Mouse (Mus musculus) embryonic facial prominence, embryonic 15.5 days (tissue): ENCODE results near the gene Crtam. TPM values are rescaled to one million over a fixed set of nuclear protein-coding genes. Genes with fewer than 3 reads are reported as not detected.

Experiments
- ATAC-seq: fragments of 200-750 bp; cut with Nextera tagmentation; 2 replicates; pipeline ENCODE4 v1.8.0; 2017; ENCODE audit warnings: low read depth, moderate TSS enrichment; ENCODE audit not compliant: insufficient number of reproducible peaks, low FRiP score, low TSS enrichment
- H3K27ac ChIP-seq: fragments of 300-500 bp; sonication (generic); replicated peaks from 2 replicates; pipeline ENCODE4 v1.5.1; 2015; ENCODE audit warnings: mild to moderate bottlenecking, inconsistent platforms
- H3K27me3 ChIP-seq: fragments of 300-500 bp; sonication (generic); 2 replicates; pipeline ENCODE4 v1.6.1; 2015; ENCODE audit warnings: inconsistent platforms
- H3K36me3 ChIP-seq: fragments of 300-500 bp; sonication (generic); 2 replicates; pipeline ENCODE4 v1.6.1; 2015; ENCODE audit warnings: mild to moderate bottlenecking, inconsistent platforms
- H3K4me1 ChIP-seq: fragments of 300-500 bp; sonication (generic); 2 replicates; pipeline ENCODE4 v1.6.1; 2015; ENCODE audit warnings: inconsistent platforms
- H3K4me2 ChIP-seq: fragments of 300-500 bp; sonication (generic); replicated peaks from 2 replicates; pipeline ENCODE4 v1.6.1; 2015; ENCODE audit warnings: mild to moderate bottlenecking, inconsistent platforms
- H3K4me3 ChIP-seq: fragments of 300-500 bp; sonication (generic); replicated peaks from 2 replicates; pipeline ENCODE4 v1.5.1; 2015; ENCODE audit warnings: mild to moderate bottlenecking, inconsistent platforms
- H3K9ac ChIP-seq: fragments of 300-500 bp; sonication (generic); 2 replicates; pipeline ENCODE4 v1.6.1; 2015; ENCODE audit warnings: inconsistent platforms
- H3K9me3 ChIP-seq: fragments of 300-500 bp; sonication (generic); replicated peaks from 2 replicates; pipeline ENCODE4 v1.6.1; 2016; ENCODE audit warnings: inconsistent platforms
- WGBS: fragments of 180-500 bp; shearing (Covaris S2); methylation state at CpG from one replicate; pipeline ENCODE4 v1.1.7; 2015; 5-methylcytosine and 5-hydroxymethylcytosine counted together
- polyA plus RNA-seq: library from polyadenylated mRNA; unstranded; fragments of >200 nt; fragmentation: Nextera tagmentation; extraction: Ambion mirVana; gene quantifications from 2 replicates; pipeline ENCODE4 v1.2.1, GENCODE M21; 2015

Gene Crtam
- polyA plus RNA-seq, 1 experiment from 2014 or later: 0.23 TPM

- Histone ChIP-seq H3K27me3 (no peaks in the 10 kb centered on the region), H3K36me3 (no peaks in the 10 kb centered on the region), H3K4me2 (no peak overlapping the region), H3K27ac (no peak overlapping the region), H3K4me1 (peaks cover 3% of the 10 kb centered on the region; the same call in 1 of the 2 replicates), H3K4me3 (no peak overlapping the region), H3K9ac (no peak overlapping the region), H3K9me3 (no peaks in the 10 kb centered on the region)
- 68% methylated on average over 3 of the region's 3 CpGs for WGBS
- no peak for ATAC-seq
Observed at GRCm38 (mm10) chr9:41041404-41041803, 37.0 kb upstream of the Crtam start.

- no peaks in the 10 kb centered on the region for H3K36me3 ChIP-seq
- H3K27ac ChIP-seq: peak overlapping the region; percentile 60
- no peaks in the 10 kb centered on the region for H3K9me3 ChIP-seq
- no peak overlapping the region for H3K4me2 ChIP-seq
- H3K27me3 ChIP-seq: no peaks in the 10 kb centered on the region
- no peak overlapping the region for H3K9ac ChIP-seq
- WGBS: 38% methylated on average over 9 of the region's 9 CpGs
- no peak overlapping the region for H3K4me3 ChIP-seq
- ATAC-seq: peak; percentile 43; the same call in 1 of the 2 replicates
- peaks cover 3% of the 10 kb centered on the region; the same call in 1 of the 2 replicates for H3K4me1 ChIP-seq
Observed at GRCm38 (mm10) chr9:41038150-41038664, 33.8 kb upstream of the Crtam start.

GRCm38 (mm10) chr9:41031590-41032489 lies 27.4 kb upstream of the Crtam start:
- Histone ChIP-seq H3K27me3 (no peaks in the 10 kb centered on the region), H3K9ac (no peak overlapping the region), H3K4me2 (peak overlapping the region; percentile 22; the same call in 1 of the 2 replicates), H3K4me3 (no peak overlapping the region), H3K4me1 (peaks cover 14% of the 10 kb centered on the region), H3K27ac (peak overlapping the region; percentile 63; the same call in 1 of the 2 replicates), H3K9me3 (no peaks in the 10 kb centered on the region), H3K36me3 (no peaks in the 10 kb centered on the region)
- ATAC-seq: no peak
- 13% methylated on average over 18 of the region's 18 CpGs for WGBS

DNA sequence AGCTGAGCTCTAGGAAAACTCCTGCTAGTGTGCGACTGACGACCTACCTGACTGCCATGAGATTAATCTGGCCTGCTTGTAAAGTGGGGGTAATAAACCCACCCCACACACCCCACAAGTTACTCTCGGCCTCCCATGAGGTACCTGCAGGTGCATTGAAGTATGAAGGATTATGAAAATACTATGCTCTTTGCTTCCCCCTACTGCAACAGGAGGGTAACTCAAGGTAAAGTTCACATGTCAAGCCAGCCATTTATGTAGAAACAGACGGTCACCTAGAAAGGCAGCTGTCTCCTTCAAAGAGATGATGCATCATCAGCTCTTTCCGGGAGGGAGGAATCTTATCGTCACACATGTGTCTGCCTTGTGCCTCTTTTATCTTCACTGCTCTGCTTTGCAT lies 25.4 kb upstream of the Crtam start:
- Histone ChIP-seq H3K9me3 (no peaks in the 10 kb centered on the region), H3K4me3 (no peak overlapping the region), H3K9ac (no peak overlapping the region), H3K4me1 (peaks cover 14% of the 10 kb centered on the region), H3K27me3 (no peaks in the 10 kb centered on the region), H3K4me2 (no peak overlapping the region), H3K27ac (no peak overlapping the region), H3K36me3 (no peaks in the 10 kb centered on the region)
- WGBS: 74% methylated on average over 6 of the region's 6 CpGs
- no peak for ATAC-seq

GRCm38 (mm10) chr9:41028470-41028869 lies 24.0 kb upstream of the Crtam start:
- WGBS: 50% methylated on average over 5 of the region's 5 CpGs
- Histone ChIP-seq H3K36me3 (no peaks in the 10 kb centered on the region), H3K9me3 (no peaks in the 10 kb centered on the region), H3K4me3 (no peak overlapping the region), H3K27ac (no peak overlapping the region), H3K4me2 (no peak overlapping the region), H3K9ac (no peak overlapping the region), H3K27me3 (no peaks in the 10 kb centered on the region), H3K4me1 (peaks cover 14% of the 10 kb centered on the region)
- no peak for ATAC-seq

GRCm38 (mm10) chr9:41021690-41022089 lies 17.3 kb upstream of the Crtam start:
- H3K9me3 ChIP-seq: no peaks in the 10 kb centered on the region
- H3K4me2 ChIP-seq: no peak overlapping the region
- no peak overlapping the region for H3K9ac ChIP-seq
- no peaks in the 10 kb centered on the region for H3K36me3 ChIP-seq
- no peaks in the 10 kb centered on the region for H3K27me3 ChIP-seq
- no peak overlapping the region for H3K4me3 ChIP-seq
- no peak overlapping the region for H3K27ac ChIP-seq
- no peaks in the 10 kb centered on the region for H3K4me1 ChIP-seq
- no peak for ATAC-seq
- WGBS: 69% methylated on average over 3 of the region's 3 CpGs

DNA sequence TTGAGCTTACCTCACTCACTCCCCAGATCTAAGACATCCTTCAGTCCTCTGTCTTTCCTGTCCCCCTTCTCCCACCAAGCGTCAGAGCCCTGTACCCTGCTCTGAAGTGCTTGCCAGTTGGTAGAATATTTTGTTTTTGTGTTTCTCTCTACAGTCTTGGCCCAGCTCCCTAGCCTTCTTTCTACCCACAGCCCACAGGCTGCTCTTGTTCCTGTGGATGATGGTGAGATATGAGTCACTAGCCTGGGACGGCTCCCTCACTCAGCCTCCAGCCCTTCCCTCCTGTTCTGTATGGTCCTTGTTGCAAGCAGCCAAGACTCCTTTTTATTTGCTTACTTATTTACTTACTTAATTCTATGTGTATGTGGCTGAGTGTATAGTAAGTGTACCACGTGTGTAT lies 16.1 kb upstream of the Crtam start:
- Histone ChIP-seq H3K4me2 (no peak overlapping the region), H3K4me3 (no peak overlapping the region), H3K27me3 (no peaks in the 10 kb centered on the region), H3K9me3 (no peaks in the 10 kb centered on the region), H3K9ac (no peak overlapping the region), H3K4me1 (no peaks in the 10 kb centered on the region), H3K27ac (no peak overlapping the region), H3K36me3 (no peaks in the 10 kb centered on the region)
- ATAC-seq: no peak
- WGBS: 79% methylated on average over 3 of the region's 3 CpGs

- Histone ChIP-seq H3K4me3 (no peak overlapping the region), H3K4me1 (no peaks in the 10 kb centered on the region), H3K27me3 (no peaks in the 10 kb centered on the region), H3K27ac (no peak overlapping the region), H3K4me2 (no peak overlapping the region), H3K36me3 (no peaks in the 10 kb centered on the region), H3K9ac (no peak overlapping the region), H3K9me3 (no peaks in the 10 kb centered on the region)
- ATAC-seq: no peak
- WGBS: 38% methylated on average over 4 of the region's 4 CpGs
Observed at GRCm38 (mm10) chr9:41014512-41014911, 10.1 kb upstream of the Crtam start.

GRCm38 (mm10) chr9:41012456-41012855 lies 8.0 kb upstream of the Crtam start:
- Histone ChIP-seq H3K4me1 (no peaks in the 10 kb centered on the region), H3K4me3 (no peak overlapping the region), H3K4me2 (no peak overlapping the region), H3K27ac (no peak overlapping the region), H3K36me3 (no peaks in the 10 kb centered on the region), H3K9ac (no peak overlapping the region), H3K27me3 (no peaks in the 10 kb centered on the region), H3K9me3 (no peaks in the 10 kb centered on the region)
- no peak for ATAC-seq
- 85% methylated on average over 5 of the region's 5 CpGs for WGBS

GRCm38 (mm10) chr9:41011512-41012436 lies 7.3 kb upstream of the Crtam start:
- Histone ChIP-seq H3K36me3 (no peaks in the 10 kb centered on the region), H3K4me2 (no peak overlapping the region), H3K9ac (no peak overlapping the region), H3K4me3 (no peak overlapping the region), H3K27ac (no peak overlapping the region), H3K27me3 (no peaks in the 10 kb centered on the region), H3K4me1 (no peaks in the 10 kb centered on the region), H3K9me3 (no peaks in the 10 kb centered on the region)
- WGBS: 65% methylated on average over 13 of the region's 13 CpGs
- ATAC-seq: no peak

GRCm38 (mm10) chr9:41007785-41008184 lies 3.4 kb upstream of the Crtam start:
- WGBS: 21% methylated on average over 1 of the region's 1 CpGs
- no peak for ATAC-seq
- Histone ChIP-seq H3K9ac (no peak overlapping the region), H3K4me1 (no peaks in the 10 kb centered on the region), H3K4me3 (no peak overlapping the region), H3K27me3 (no peaks in the 10 kb centered on the region), H3K9me3 (no peaks in the 10 kb centered on the region), H3K36me3 (no peaks in the 10 kb centered on the region), H3K27ac (no peak overlapping the region), H3K4me2 (no peak overlapping the region)
